Comparison of ENCODE assay signal across 11 mouse cellular contexts in the genomic region with DNA sequence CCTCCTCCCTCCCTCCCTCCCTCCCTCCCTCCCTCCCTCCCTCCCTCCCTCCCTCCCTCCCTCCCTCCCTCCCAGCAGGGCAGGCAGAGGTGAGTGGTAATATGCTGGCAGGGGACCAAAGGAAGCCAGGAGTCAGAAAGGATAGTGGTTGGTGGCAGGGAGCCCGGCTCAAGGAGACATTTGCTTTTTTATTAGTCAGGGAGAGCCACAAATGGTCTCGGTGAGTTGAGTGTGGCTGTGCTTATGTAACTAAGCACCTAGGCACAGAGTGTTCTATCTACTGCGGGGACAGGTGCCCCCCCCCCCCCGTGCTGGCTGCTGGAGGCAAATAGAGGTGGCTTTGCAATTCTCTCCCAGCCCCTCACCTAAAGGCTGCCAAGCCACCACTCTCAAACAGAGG.
DNase-seq lines count a peak whose midpoint lies in the region; ATAC-seq and TF ChIP-seq lines count a peak whose summit lies in the region.
"Had no signal": no experiment of that assay in that cellular context is flagged by ENCODE, and none has a peak within 500 bp of the region (broad histone marks: within the 10 kb centered on the region; RNA-seq: fewer than 3 reads in every experiment).

No protein-coding gene starts in this region.

- no peaks in the 10 kb centered on the region for H3K27me3 ChIP-seq in intestine, postnatal 0 days (replicated peaks; ENCODE audit: control insufficient read depth, insufficient read depth, low read length)
- H3K27me3 ChIP-seq: midbrain, embryonic 15.5 days had no signal

- no peak overlapping the region for H3K27ac ChIP-seq in intestine, postnatal 0 days (ENCODE audit: low read depth, low read length)
- H3K27ac ChIP-seq: midbrain, embryonic 15.5 days had no signal

- TF ChIP-seq CTCF in intestine, postnatal 0 days (IDR thresholded peaks at IDR 0.05; ENCODE audit: low read depth): no peak

- H3K4me1 ChIP-seq in intestine, postnatal 0 days (replicated peaks; ENCODE audit: control insufficient read depth, insufficient read depth, low read length): no peaks in the 10 kb centered on the region

- 42% methylated on average over 4 of the region's 4 CpGs for WGBS in intestine, postnatal 0 days

- no peaks in the 10 kb centered on the region for H3K36me3 ChIP-seq in intestine, postnatal 0 days (ENCODE audit: control insufficient read depth, insufficient read depth)
- H3K36me3 ChIP-seq: embryonic facial prominence, embryonic 10.5 days; midbrain, embryonic 15.5 days had no signal

- H3K9ac ChIP-seq in intestine, postnatal 0 days (ENCODE audit: low read depth, low read length): no peak overlapping the region
- H3K9ac ChIP-seq: midbrain, embryonic 15.5 days had no signal

- no peak overlapping the region for H3K4me3 ChIP-seq in intestine, postnatal 0 days (ENCODE audit: low read depth, low read length)
- H3K4me3 ChIP-seq: embryonic facial prominence, embryonic 10.5 days; midbrain, embryonic 15.5 days had no signal

- no peak overlapping the region for H3K4me2 ChIP-seq in intestine, postnatal 0 days (replicated peaks; ENCODE audit: low read depth)
- H3K4me2 ChIP-seq: midbrain, embryonic 15.5 days had no signal

- DNase-seq in cerebellum, adult 11 months: peak; percentile 37
- DNase-seq in 3T3-L1 (ENCODE audit: low read depth, low spot score): peak; percentile 84
- DNase-seq in cerebellum, adult 9-11 months: peak; percentile 58
- peak; percentile 82 to 86 for DNase-seq in heart, postnatal 10 days
- DNase-seq in urinary bladder, postnatal 14 days (ENCODE audit: low spot score): no peak
- DNase-seq: B cell, adult 2 months had no signal

- no peaks in the 10 kb centered on the region for H3K9me3 ChIP-seq in intestine, postnatal 0 days (ENCODE audit: control insufficient read depth)
- H3K9me3 ChIP-seq: embryonic facial prominence, embryonic 10.5 days; midbrain, embryonic 15.5 days had no signal

- intact Hi-C loops in heart, postnatal 10 days (cut with DNase I): loop anchor here (5.0 kb wide), 1 partner anchor 92 kb away; no protein-coding TSS in a partner anchor

- ATAC-seq in cerebellum, adult (ENCODE audit: insufficient number of reproducible peaks, low FRiP score, low TSS enrichment): no peak
- no peak for ATAC-seq in megakaryocyte-erythroid progenitor cell, adult 5-6 weeks (replicated peaks; ENCODE audit: low FRiP score, low TSS enrichment, poor library complexity, severe bottlenecking)
- ATAC-seq in intestine, postnatal 0 days: no peak
- ATAC-seq: midbrain, embryonic 15.5 days had no signal
